Mouse (Mus musculus): ENCODE results near the gene Itpr1. TPM values are rescaled to one million over a fixed set of nuclear protein-coding genes. Genes with fewer than 3 reads are reported as not detected.

The Itpr1 gene
- 9.1 and 11.2 TPM in 2 replicates for polyA plus RNA-seq (2014; fragmentation: Nextera tagmentation; extraction: Ambion mirVana)

- H3K4me3 ChIP-seq (ENCODE audit: low read depth, low read length) = peak within 1 kb of the TSS; percentile 80
- peaks cover 24% of the 10 kb centered on the region for H3K4me1 ChIP-seq (ENCODE audit: control insufficient read depth, insufficient read depth, low read length)
- ATAC-seq (ENCODE audit: low read depth) (peak; percentile 100), DNase-seq (ENCODE audit: low spot score) (peak; percentile 99)
- H3K36me3 ChIP-seq (ENCODE audit: control insufficient read depth, insufficient read depth, low read length) = no peaks in the 10 kb centered on the region
- H3K4me2 ChIP-seq (ENCODE audit: low read depth, low read length) = peak within 1 kb of the TSS; percentile 80
- H3K27ac ChIP-seq (replicated peaks; ENCODE audit: low read depth, low read length) = peak within 1 kb of the TSS; percentile 76
- no peaks in the 10 kb centered on the region for H3K9me3 ChIP-seq (ENCODE audit: control insufficient read depth, low read length)
- H3K27me3 ChIP-seq (replicated peaks; ENCODE audit: control insufficient read depth, insufficient read depth, low read length) = no peaks in the 10 kb centered on the region
- WGBS = 1% methylated on average over 14 of the region's 27 CpGs
- H3K9ac ChIP-seq (ENCODE audit: low read depth, low read length) = peak within 1 kb of the TSS; percentile 77
Measured at GRCm38 (mm10) chr6:108212881-108213295, at the start of gene Itpr1. Itpr1 (plus strand) TSS chr6:108213096.

- WGBS = 69% methylated on average over 5 of the region's 5 CpGs
- no peak for DNase-seq (ENCODE audit: low spot score)
- Histone ChIP-seq H3K9ac (ENCODE audit: low read depth, low read length) (no peak overlapping the region), H3K27me3 (replicated peaks; ENCODE audit: control insufficient read depth, insufficient read depth, low read length) (no peaks in the 10 kb centered on the region), H3K4me3 (ENCODE audit: low read depth, low read length) (no peak overlapping the region), H3K4me2 (ENCODE audit: low read depth, low read length) (no peak overlapping the region), H3K4me1 (ENCODE audit: control insufficient read depth, insufficient read depth, low read length) (0 out of 2 replicates have a peak, but pooled peaks cover 3% of the 10 kb centered on the region), H3K9me3 (ENCODE audit: control insufficient read depth, low read length) (no peaks in the 10 kb centered on the region), H3K27ac (replicated peaks; ENCODE audit: low read depth, low read length) (no peak overlapping the region), H3K36me3 (ENCODE audit: control insufficient read depth, insufficient read depth, low read length) (no peaks in the 10 kb centered on the region)
- no peak for ATAC-seq (ENCODE audit: low read depth)
Measured at GRCm38 (mm10) chr6:108164935-108165334, 48.0 kb upstream of the Itpr1 start.

- Histone ChIP-seq H3K9ac (ENCODE audit: low read depth, low read length) (no peak overlapping the region), H3K4me1 (ENCODE audit: control insufficient read depth, insufficient read depth, low read length) (0 out of 2 replicates have a peak, but pooled peaks cover under 1% of the 10 kb centered on the region), H3K4me2 (ENCODE audit: low read depth, low read length) (no peak overlapping the region), H3K9me3 (ENCODE audit: control insufficient read depth, low read length) (no peaks in the 10 kb centered on the region), H3K27me3 (replicated peaks; ENCODE audit: control insufficient read depth, insufficient read depth, low read length) (no peaks in the 10 kb centered on the region), H3K4me3 (ENCODE audit: low read depth, low read length) (no peak overlapping the region), H3K36me3 (ENCODE audit: control insufficient read depth, insufficient read depth, low read length) (no peaks in the 10 kb centered on the region), H3K27ac (replicated peaks; ENCODE audit: low read depth, low read length) (no peak overlapping the region)
- ATAC-seq (ENCODE audit: low read depth) = no peak
- DNase-seq (ENCODE audit: low spot score) = no peak
- WGBS = 86% methylated on average over 2 of the region's 2 CpGs
Measured at GRCm38 (mm10) chr6:108165598-108165997, 47.3 kb upstream of the Itpr1 start.

GRCm38 (mm10) chr6:108167946-108168680, 44.8 kb upstream of the Itpr1 start:
- H3K36me3 ChIP-seq (ENCODE audit: control insufficient read depth, insufficient read depth, low read length) = peaks cover 12% of the 10 kb centered on the region
- 74% methylated on average over 7 of the region's 7 CpGs for WGBS
- DNase-seq (ENCODE audit: low spot score) (no peak), ATAC-seq (ENCODE audit: low read depth) (no peak)
- no peak overlapping the region for H3K4me3 ChIP-seq (ENCODE audit: low read depth, low read length)
- H3K27ac ChIP-seq (replicated peaks; ENCODE audit: low read depth, low read length) = no peak overlapping the region
- H3K9ac ChIP-seq (ENCODE audit: low read depth, low read length) = no peak overlapping the region
- H3K4me2 ChIP-seq (ENCODE audit: low read depth, low read length) = no peak overlapping the region
- no peaks in the 10 kb centered on the region for H3K4me1 ChIP-seq (ENCODE audit: control insufficient read depth, insufficient read depth, low read length)
- H3K27me3 ChIP-seq (replicated peaks; ENCODE audit: control insufficient read depth, insufficient read depth, low read length) = no peaks in the 10 kb centered on the region
- H3K9me3 ChIP-seq (ENCODE audit: control insufficient read depth, low read length) = no peaks in the 10 kb centered on the region

GRCm38 (mm10) chr6:108168723-108169122, 44.2 kb upstream of the Itpr1 start:
- 88% methylated on average over 6 of the region's 6 CpGs for WGBS
- H3K36me3 ChIP-seq (ENCODE audit: control insufficient read depth, insufficient read depth, low read length) = peaks cover 15% of the 10 kb centered on the region
- H3K4me1 ChIP-seq (ENCODE audit: control insufficient read depth, insufficient read depth, low read length) = no peaks in the 10 kb centered on the region
- no peak overlapping the region for H3K9ac ChIP-seq (ENCODE audit: low read depth, low read length)
- DNase-seq (ENCODE audit: low spot score) = no peak
- no peak for ATAC-seq (ENCODE audit: low read depth)
- no peak overlapping the region for H3K4me3 ChIP-seq (ENCODE audit: low read depth, low read length)
- H3K4me2 ChIP-seq (ENCODE audit: low read depth, low read length) = no peak overlapping the region
- no peaks in the 10 kb centered on the region for H3K27me3 ChIP-seq (replicated peaks; ENCODE audit: control insufficient read depth, insufficient read depth, low read length)
- H3K9me3 ChIP-seq (ENCODE audit: control insufficient read depth, low read length) = no peaks in the 10 kb centered on the region
- no peak overlapping the region for H3K27ac ChIP-seq (replicated peaks; ENCODE audit: low read depth, low read length)

- Histone ChIP-seq H3K9ac (ENCODE audit: low read depth, low read length) (no peak overlapping the region), H3K4me2 (ENCODE audit: low read depth, low read length) (no peak overlapping the region), H3K36me3 (ENCODE audit: control insufficient read depth, insufficient read depth, low read length) (peaks cover 15% of the 10 kb centered on the region), H3K9me3 (ENCODE audit: control insufficient read depth, low read length) (no peaks in the 10 kb centered on the region), H3K4me3 (ENCODE audit: low read depth, low read length) (no peak overlapping the region), H3K27ac (replicated peaks; ENCODE audit: low read depth, low read length) (no peak overlapping the region), H3K27me3 (replicated peaks; ENCODE audit: control insufficient read depth, insufficient read depth, low read length) (no peaks in the 10 kb centered on the region), H3K4me1 (ENCODE audit: control insufficient read depth, insufficient read depth, low read length) (no peaks in the 10 kb centered on the region)
- ATAC-seq (ENCODE audit: low read depth) = no peak
- no peak for DNase-seq (ENCODE audit: low spot score)
- 92% methylated on average over 3 of the region's 3 CpGs for WGBS
Measured at GRCm38 (mm10) chr6:108169466-108169865, 43.4 kb upstream of the Itpr1 start.

- Histone ChIP-seq H3K27me3 (replicated peaks; ENCODE audit: control insufficient read depth, insufficient read depth, low read length) (no peaks in the 10 kb centered on the region), H3K4me2 (ENCODE audit: low read depth, low read length) (no peak overlapping the region), H3K4me1 (ENCODE audit: control insufficient read depth, insufficient read depth, low read length) (no peaks in the 10 kb centered on the region), H3K9me3 (ENCODE audit: control insufficient read depth, low read length) (no peaks in the 10 kb centered on the region), H3K27ac (replicated peaks; ENCODE audit: low read depth, low read length) (no peak overlapping the region), H3K9ac (ENCODE audit: low read depth, low read length) (no peak overlapping the region), H3K36me3 (ENCODE audit: control insufficient read depth, insufficient read depth, low read length) (peaks cover 15% of the 10 kb centered on the region), H3K4me3 (ENCODE audit: low read depth, low read length) (no peak overlapping the region)
- 100% methylated on average over 1 of the region's 1 CpGs for WGBS
- no peak for ATAC-seq (ENCODE audit: low read depth)
- no peak for DNase-seq (ENCODE audit: low spot score)
Measured at GRCm38 (mm10) chr6:108172219-108172618, 40.7 kb upstream of the Itpr1 start.

GRCm38 (mm10) chr6:108174181-108174580, 38.7 kb upstream of the Itpr1 start:
- WGBS = 91% methylated on average over 3 of the region's 3 CpGs
- ATAC-seq (ENCODE audit: low read depth) (no peak), DNase-seq (ENCODE audit: low spot score) (no peak)
- Histone ChIP-seq H3K27ac (replicated peaks; ENCODE audit: low read depth, low read length) (no peak overlapping the region), H3K9me3 (ENCODE audit: control insufficient read depth, low read length) (no peaks in the 10 kb centered on the region), H3K4me1 (ENCODE audit: control insufficient read depth, insufficient read depth, low read length) (no peaks in the 10 kb centered on the region), H3K27me3 (replicated peaks; ENCODE audit: control insufficient read depth, insufficient read depth, low read length) (no peaks in the 10 kb centered on the region), H3K9ac (ENCODE audit: low read depth, low read length) (no peak overlapping the region), H3K4me2 (ENCODE audit: low read depth, low read length) (no peak overlapping the region), H3K4me3 (ENCODE audit: low read depth, low read length) (no peak overlapping the region), H3K36me3 (ENCODE audit: control insufficient read depth, insufficient read depth, low read length) (peaks cover 15% of the 10 kb centered on the region)

GRCm38 (mm10) chr6:108179087-108179486, 33.8 kb upstream of the Itpr1 start:
- H3K36me3 ChIP-seq (ENCODE audit: control insufficient read depth, insufficient read depth, low read length) = no peaks in the 10 kb centered on the region
- ATAC-seq (ENCODE audit: low read depth) (no peak), DNase-seq (ENCODE audit: low spot score) (no peak)
- 93% methylated on average over 2 of the region's 2 CpGs for WGBS
- H3K9ac ChIP-seq (ENCODE audit: low read depth, low read length) = no peak overlapping the region
- H3K27me3 ChIP-seq (replicated peaks; ENCODE audit: control insufficient read depth, insufficient read depth, low read length) = no peaks in the 10 kb centered on the region
- no peak overlapping the region for H3K4me3 ChIP-seq (ENCODE audit: low read depth, low read length)
- H3K4me1 ChIP-seq (ENCODE audit: control insufficient read depth, insufficient read depth, low read length) = no peaks in the 10 kb centered on the region
- no peak overlapping the region for H3K27ac ChIP-seq (replicated peaks; ENCODE audit: low read depth, low read length)
- no peaks in the 10 kb centered on the region for H3K9me3 ChIP-seq (ENCODE audit: control insufficient read depth, low read length)
- no peak overlapping the region for H3K4me2 ChIP-seq (ENCODE audit: low read depth, low read length)
